Mouse (Mus musculus) embryonic facial prominence, embryonic 13.5 days (tissue): ENCODE data around the gene Nip7. TPM values are rescaled to one million over a fixed set of nuclear protein-coding genes. Genes with fewer than 3 reads are reported as not detected.
A peak's percentile ranks its signal among the peaks of the same experiment; 100 is the strongest.

Experiments used
- ATAC-seq: fragments of 200-750 bp; cut with Nextera tagmentation; 2 replicates; pipeline ENCODE4 v1.8.0; 2017; ENCODE audit warnings: low read depth; ENCODE audit not compliant: insufficient number of reproducible peaks, insufficient read depth, low FRiP score, low TSS enrichment
- H3K27ac ChIP-seq: fragments of 300-500 bp; sonication (generic); 2 replicates; pipeline ENCODE4 v1.5.1; 2015; ENCODE audit warnings: moderate library complexity, mild to moderate bottlenecking, inconsistent platforms
- H3K27me3 ChIP-seq: fragments of 300-500 bp; sonication (generic); 2 replicates; pipeline ENCODE4 v1.6.1; 2015; ENCODE audit warnings: mild to moderate bottlenecking, inconsistent platforms
- H3K36me3 ChIP-seq: fragments of 300-500 bp; sonication (generic); 2 replicates; pipeline ENCODE4 v1.6.1; 2015; ENCODE audit warnings: mild to moderate bottlenecking, inconsistent platforms
- H3K4me1 ChIP-seq: fragments of 300-500 bp; sonication (generic); 2 replicates; pipeline ENCODE4 v1.6.1; 2015; ENCODE audit warnings: inconsistent platforms
- H3K4me2 ChIP-seq: fragments of 300-500 bp; sonication (generic); 2 replicates; pipeline ENCODE4 v1.6.1; 2015; ENCODE audit warnings: moderate library complexity, mild to moderate bottlenecking, inconsistent platforms
- H3K4me3 ChIP-seq: fragments of 300-500 bp; sonication (generic); 2 replicates; pipeline ENCODE4 v1.5.1; 2015; ENCODE audit warnings: mild to moderate bottlenecking, inconsistent platforms
- H3K9ac ChIP-seq: fragments of 300-500 bp; sonication (generic); 2 replicates; pipeline ENCODE4 v1.6.1; 2015; ENCODE audit warnings: mild to moderate bottlenecking, inconsistent platforms
- H3K9me3 ChIP-seq: fragments of 300-500 bp; sonication (generic); 2 replicates; pipeline ENCODE4 v1.6.1; 2016; ENCODE audit warnings: inconsistent platforms
- WGBS: fragments of 180-500 bp; shearing (Covaris S2); methylation state at CpG from one replicate; pipeline ENCODE4 v1.1.7; 2015; ENCODE audit warnings: mixed read lengths; 5-methylcytosine and 5-hydroxymethylcytosine counted together
- microRNA-seq: library from miRNA; unstranded; fragments of <30 nt; microRNA quantifications from one replicate; pipeline ENCODE4, GENCODE M21; 2016
- polyA plus RNA-seq: library from polyadenylated mRNA; unstranded; fragments of >200 nt; fragmentation: Nextera tagmentation; extraction: Ambion mirVana; gene quantifications from 2 replicates; pipeline ENCODE4 v1.2.1, GENCODE M21; 2015

Nip7 gene
- polyA plus RNA-seq, 1 experiment from 2014 or later, result 109 TPM

DNA sequence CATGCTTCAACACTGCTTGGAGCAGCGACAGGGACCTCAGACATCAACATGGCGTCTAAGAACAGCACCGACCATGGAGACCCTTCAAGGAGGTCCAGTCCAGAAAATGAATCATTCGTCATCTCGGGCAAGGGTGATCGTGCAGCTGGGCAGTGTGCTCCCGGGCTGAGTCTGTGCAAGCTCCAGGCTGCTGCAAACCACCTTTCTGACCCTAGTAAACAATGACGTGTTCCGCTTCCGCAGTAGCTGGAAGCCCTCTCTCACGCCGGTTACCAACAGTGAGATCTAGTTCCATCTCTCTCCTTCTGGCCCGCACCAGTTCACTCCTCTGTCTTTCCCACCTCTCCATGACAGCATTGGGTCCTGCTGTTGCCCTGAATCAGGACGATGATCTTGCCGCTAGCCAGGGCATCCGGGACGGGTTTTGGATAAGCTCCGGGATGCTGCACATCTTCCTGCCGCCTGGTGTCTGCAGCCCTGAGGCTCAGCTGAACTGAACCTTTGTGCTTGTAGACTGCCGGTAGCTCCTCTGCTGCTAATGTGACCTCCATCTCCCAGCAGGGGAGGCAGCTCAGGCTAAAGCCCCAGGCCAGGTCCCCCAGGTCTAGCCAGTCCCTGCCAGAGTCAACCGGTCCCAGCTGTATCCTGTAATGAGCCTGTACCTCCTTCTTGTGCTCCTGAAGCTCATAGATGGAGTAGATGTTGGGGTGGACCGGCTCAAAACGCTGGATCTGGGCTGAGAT lies 52.5 kb downstream of the Nip7 start:
- H3K4me1 ChIP-seq, result peaks cover 17% of the 10 kb centered on the region
- WGBS, result 52% methylated on average over 23 of the region's 23 CpGs
- no peaks in the 10 kb centered on the region for H3K27me3 ChIP-seq
- 0 out of 2 replicates have a peak overlapping the region, but pooled peaks have one; percentile 44 for H3K27ac ChIP-seq
- H3K9me3 ChIP-seq, result no peaks in the 10 kb centered on the region
- peak overlapping the region; percentile 27 for H3K4me2 ChIP-seq
- no peak for ATAC-seq
- H3K9ac ChIP-seq, result 0 out of 2 replicates have a peak overlapping the region, but pooled peaks have one; percentile 21
- no peaks in the 10 kb centered on the region for H3K36me3 ChIP-seq
- H3K4me3 ChIP-seq, result peak overlapping the region; percentile 12; the same call in 1 of the 2 replicates

DNA sequence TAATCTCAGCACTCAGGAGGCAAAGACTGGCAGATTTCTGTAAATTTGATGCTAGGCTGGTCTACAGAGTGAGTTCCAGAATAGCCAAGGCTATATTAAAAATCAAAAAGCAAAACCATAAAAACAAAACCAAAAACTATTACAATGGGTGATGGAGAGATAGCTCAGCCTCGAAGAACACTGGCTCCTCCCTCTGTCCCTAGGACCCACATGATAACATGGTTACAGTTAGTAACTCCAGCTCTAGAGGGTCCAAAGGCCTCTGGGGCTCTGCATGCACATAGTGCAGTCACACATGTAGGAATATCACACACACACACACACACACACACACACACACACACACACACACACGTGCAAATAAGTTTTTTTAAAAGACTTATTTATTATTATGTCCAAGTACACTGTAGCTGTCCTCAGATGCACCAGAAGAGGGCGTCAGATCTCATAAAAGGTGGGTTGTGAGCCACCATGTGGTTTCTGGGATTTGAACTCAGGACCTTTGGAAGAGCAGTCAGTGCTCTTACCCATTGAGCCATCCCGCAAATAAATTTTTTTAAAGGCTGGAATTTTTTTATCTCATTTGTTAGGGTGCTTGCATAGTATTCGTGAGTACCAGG lies 53.2 kb downstream of the Nip7 start:
- no peaks in the 10 kb centered on the region for H3K27me3 ChIP-seq

More for the DNA sequence above, 53.2 kb downstream of the Nip7 start:
- Histone ChIP-seq H3K4me2 (no peak overlapping the region), H3K9ac (no peak overlapping the region), H3K4me3 (no peak overlapping the region), H3K4me1 (peaks cover 24% of the 10 kb centered on the region), H3K36me3 (no peaks in the 10 kb centered on the region), H3K27ac (no peak overlapping the region), H3K9me3 (no peaks in the 10 kb centered on the region)
- 76% methylated on average over 5 of the region's 5 CpGs for WGBS
- no peak for ATAC-seq

Small RNA genes within 50 kb of the gene (microRNA-seq; reads per million reads assigned to microRNA genes)
- 0.92 reads per million for gene Mir7075

Other genes with a start within 250 kb of the Nip7 start
- 0.66 and 0.76 TPM in 2 replicates for gene Has3, start 186.6 kb upstream of the Nip7 start, polyA plus RNA-seq
- gene Utp4, start 163.2 kb upstream of the Nip7 start, polyA plus RNA-seq, result 74.4 and 76.9 TPM in 2 replicates
- gene Sntb2, start 121.1 kb upstream of the Nip7 start, polyA plus RNA-seq, result 17.6 and 20.1 TPM in 2 replicates
- gene Vps4a, start 25.7 kb upstream of the Nip7 start, polyA plus RNA-seq, result 81.6 and 81.7 TPM in 2 replicates
- 51.1 and 55.7 TPM in 2 replicates for gene Pdf, start 8.3 kb upstream of the Nip7 start, polyA plus RNA-seq
- gene Cog8, start 188 bp upstream of the Nip7 start, polyA plus RNA-seq, result 39.9 and 40.4 TPM in 2 replicates
- not detected in 2 replicates for gene Tmed6, start 8.8 kb downstream of the Nip7 start, polyA plus RNA-seq
- gene Terf2, start 39.7 kb downstream of the Nip7 start, polyA plus RNA-seq, result 24.7 and 24.8 TPM in 2 replicates
- gene Cyb5b, start 93.8 kb downstream of the Nip7 start, polyA plus RNA-seq, result 78.5 and 83.4 TPM in 2 replicates
- gene Nfat5, start 236.6 kb downstream of the Nip7 start, polyA plus RNA-seq, result 23.5 and 28.8 TPM in 2 replicates